Mouse (Mus musculus) heart, embryonic 12.5 days (tissue): ENCODE data around the gene Gm45261. TPM values are rescaled to one million over a fixed set of nuclear protein-coding genes. Genes with fewer than 3 reads are reported as not detected.

Source experiments
- ATAC-seq: fragments of 200-750 bp; cut with Nextera tagmentation; 2 replicates; pipeline ENCODE4 v1.8.0; 2017; ENCODE audit warnings: moderate TSS enrichment, moderate library complexity; ENCODE audit not compliant: insufficient number of reproducible peaks, low FRiP score
- H3K27ac ChIP-seq: fragments of 300-500 bp; sonication (generic); 2 replicates; pipeline ENCODE4 v1.5.1; 2016; ENCODE audit warnings: mild to moderate bottlenecking, moderate library complexity; ENCODE audit not compliant: poor library complexity, severe bottlenecking
- H3K27me3 ChIP-seq: fragments of 300-500 bp; sonication (generic); replicated peaks from 2 replicates; pipeline ENCODE4 v1.6.1; 2016; ENCODE audit warnings: mild to moderate bottlenecking, moderate library complexity
- H3K36me3 ChIP-seq: fragments of 300-500 bp; sonication (generic); 2 replicates; pipeline ENCODE4 v1.6.1; 2016; ENCODE audit warnings: mild to moderate bottlenecking, moderate library complexity
- H3K4me1 ChIP-seq: fragments of 300-500 bp; sonication (generic); replicated peaks from 2 replicates; pipeline ENCODE4 v1.6.1; 2016; ENCODE audit warnings: mild to moderate bottlenecking
- H3K4me2 ChIP-seq: fragments of 300-500 bp; sonication (generic); 2 replicates; pipeline ENCODE4 v1.6.1; 2016; ENCODE audit warnings: mild to moderate bottlenecking, moderate library complexity
- H3K4me3 ChIP-seq: fragments of 300-500 bp; sonication (generic); 2 replicates; pipeline ENCODE4 v1.5.1; 2016; ENCODE audit warnings: mild to moderate bottlenecking
- H3K9ac ChIP-seq: fragments of 300-500 bp; sonication (generic); 2 replicates; pipeline ENCODE4 v1.6.1; 2016; ENCODE audit warnings: mild to moderate bottlenecking, moderate library complexity
- H3K9me3 ChIP-seq: fragments of 300-500 bp; sonication (generic); replicated peaks from 2 replicates; pipeline ENCODE4 v1.6.1; 2016; ENCODE audit warnings: mild to moderate bottlenecking, moderate library complexity
- WGBS: fragments of 180-500 bp; shearing (Covaris S2); methylation state at CpG from one replicate; pipeline ENCODE4 v1.1.7; 2016; 5-methylcytosine and 5-hydroxymethylcytosine counted together
- polyA plus RNA-seq: library from polyadenylated mRNA; unstranded; fragments of >200 nt; fragmentation: Nextera tagmentation; extraction: Ambion mirVana; gene quantifications from 2 replicates; pipeline ENCODE4 v1.2.1, GENCODE M21; 2016

The Gm45261 gene
- polyA plus RNA-seq = not detected in 2 replicates

- no peaks in the 10 kb centered on the region for H3K9me3 ChIP-seq
- no peak for ATAC-seq
- WGBS = 76% methylated on average over 6 of the region's 6 CpGs
- H3K4me2 ChIP-seq = no peak within 1 kb of the TSS
- no peak within 1 kb of the TSS for H3K27ac ChIP-seq
- no peak within 1 kb of the TSS for H3K4me3 ChIP-seq
- no peak within 1 kb of the TSS for H3K9ac ChIP-seq
- H3K27me3 ChIP-seq = no peaks in the 10 kb centered on the region
- H3K36me3 ChIP-seq = no peaks in the 10 kb centered on the region
- no peaks in the 10 kb centered on the region for H3K4me1 ChIP-seq
Observed at GRCm38 (mm10) chr1:80461348-80461747, at the start of gene Gm45261. Gene Gm45261 (minus strand): TSS chr1:80461448.

DNA sequence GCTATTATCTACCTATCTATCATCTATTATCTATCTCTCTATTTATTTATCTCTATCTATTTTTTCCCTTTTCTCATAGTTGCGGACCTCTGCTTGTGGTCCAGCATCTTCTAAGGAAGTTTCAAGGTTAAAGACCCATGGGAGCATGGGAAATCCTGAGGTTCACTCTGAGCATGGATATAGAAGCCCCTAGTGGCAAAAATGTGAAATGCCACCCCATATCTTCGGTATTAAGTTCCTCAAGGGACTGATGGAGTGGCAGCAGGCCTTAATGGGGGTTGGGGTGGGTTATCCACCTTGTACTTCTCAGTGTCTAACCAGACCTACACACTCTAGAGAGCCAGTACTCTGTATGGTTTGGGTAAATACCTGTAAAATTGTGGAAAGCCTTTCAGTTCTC, 43.5 kb upstream of the Gm45261 start:
- no peaks in the 10 kb centered on the region for H3K4me1 ChIP-seq
- no peak overlapping the region for H3K4me3 ChIP-seq
- no peak overlapping the region for H3K27ac ChIP-seq
- 74% methylated on average over 2 of the region's 2 CpGs for WGBS
- H3K27me3 ChIP-seq = no peaks in the 10 kb centered on the region
- no peak overlapping the region for H3K9ac ChIP-seq
- ATAC-seq = no peak
- H3K9me3 ChIP-seq = no peaks in the 10 kb centered on the region
- H3K4me2 ChIP-seq = no peak overlapping the region
- H3K36me3 ChIP-seq = 0 out of 2 replicates have a peak, but pooled peaks cover 2% of the 10 kb centered on the region

- ATAC-seq = no peak
- H3K4me3 ChIP-seq = no peak overlapping the region
- no peaks in the 10 kb centered on the region for H3K9me3 ChIP-seq
- H3K27ac ChIP-seq = no peak overlapping the region
- WGBS = 77% methylated on average over 4 of the region's 4 CpGs
- no peaks in the 10 kb centered on the region for H3K27me3 ChIP-seq
- 0 out of 2 replicates have a peak, but pooled peaks cover 2% of the 10 kb centered on the region for H3K36me3 ChIP-seq
- H3K4me2 ChIP-seq = no peak overlapping the region
- H3K9ac ChIP-seq = no peak overlapping the region
- H3K4me1 ChIP-seq = no peaks in the 10 kb centered on the region
Observed at GRCm38 (mm10) chr1:80504081-80504480, 42.8 kb upstream of the Gm45261 start.

- ATAC-seq = no peak
- Histone ChIP-seq H3K9me3 (no peaks in the 10 kb centered on the region), H3K4me2 (no peak overlapping the region), H3K9ac (no peak overlapping the region), H3K4me1 (no peaks in the 10 kb centered on the region), H3K4me3 (no peak overlapping the region), H3K36me3 (0 out of 2 replicates have a peak, but pooled peaks cover 2% of the 10 kb centered on the region), H3K27ac (no peak overlapping the region), H3K27me3 (no peaks in the 10 kb centered on the region)
- 78% methylated on average over 9 of the region's 9 CpGs for WGBS
Observed at GRCm38 (mm10) chr1:80502456-80503165, 41.4 kb upstream of the Gm45261 start.

DNA sequence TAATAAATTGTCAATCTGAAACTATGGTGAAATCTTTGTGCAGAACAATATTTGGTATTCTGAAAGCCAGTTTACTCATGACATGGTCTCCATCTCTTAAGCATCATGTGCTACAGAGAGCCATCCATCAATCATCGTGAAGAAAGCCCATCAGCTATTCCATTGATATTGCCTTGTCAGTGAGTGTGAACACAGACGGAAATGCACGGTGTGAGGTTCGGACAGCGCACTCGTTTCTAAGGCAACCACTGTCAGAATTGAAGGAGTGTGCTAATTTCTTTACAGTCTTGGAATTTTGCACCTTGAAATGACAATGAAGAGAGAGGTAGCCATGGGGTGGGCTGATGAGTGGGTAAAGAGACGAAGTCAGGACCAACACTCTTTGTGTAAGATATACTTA, 38.0 kb upstream of the Gm45261 start:
- Histone ChIP-seq H3K4me3 (no peak overlapping the region), H3K27ac (no peak overlapping the region), H3K27me3 (no peaks in the 10 kb centered on the region), H3K4me2 (no peak overlapping the region), H3K9ac (no peak overlapping the region), H3K4me1 (no peaks in the 10 kb centered on the region), H3K9me3 (no peaks in the 10 kb centered on the region), H3K36me3 (no peaks in the 10 kb centered on the region)
- ATAC-seq = no peak
- WGBS = 79% methylated on average over 7 of the region's 7 CpGs

- Histone ChIP-seq H3K27me3 (no peaks in the 10 kb centered on the region), H3K4me1 (no peaks in the 10 kb centered on the region), H3K9me3 (no peaks in the 10 kb centered on the region), H3K27ac (no peak overlapping the region), H3K36me3 (no peaks in the 10 kb centered on the region), H3K4me3 (no peak overlapping the region), H3K9ac (no peak overlapping the region), H3K4me2 (no peak overlapping the region)
- WGBS = 73% methylated on average over 4 of the region's 4 CpGs
- ATAC-seq = no peak
Observed at GRCm38 (mm10) chr1:80496360-80496759, 35.1 kb upstream of the Gm45261 start.

DNA sequence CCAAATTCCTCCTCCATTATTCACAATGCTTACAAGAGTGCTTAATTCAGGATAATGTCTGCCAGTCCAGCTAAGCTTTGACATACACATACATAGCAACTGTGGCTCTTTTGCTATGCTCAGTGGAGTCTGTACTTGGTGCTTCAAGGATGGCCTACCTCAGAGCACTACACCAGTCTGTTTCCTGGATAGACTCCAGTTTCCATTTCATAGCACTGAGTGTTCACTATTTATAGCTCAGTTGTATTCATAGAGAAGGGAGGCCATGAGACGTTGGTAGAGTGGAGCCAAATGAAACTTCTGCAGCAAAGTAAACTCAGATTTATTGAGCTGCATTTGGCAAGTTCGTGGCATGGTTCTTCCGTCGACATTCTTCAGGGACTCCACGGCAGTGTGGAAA, 22.2 kb upstream of the Gm45261 start:
- Histone ChIP-seq H3K4me3 (no peak overlapping the region), H3K36me3 (no peaks in the 10 kb centered on the region), H3K9ac (no peak overlapping the region), H3K27me3 (no peaks in the 10 kb centered on the region), H3K4me1 (0 out of 2 replicates have a peak, but pooled peaks cover 3% of the 10 kb centered on the region), H3K9me3 (no peaks in the 10 kb centered on the region), H3K27ac (no peak overlapping the region), H3K4me2 (no peak overlapping the region)
- no peak for ATAC-seq
- WGBS = 68% methylated on average over 5 of the region's 5 CpGs

GRCm38 (mm10) chr1:80474942-80475341, 13.7 kb upstream of the Gm45261 start:
- ATAC-seq = no peak
- 49% methylated on average over 1 of the region's 1 CpGs for WGBS
- Histone ChIP-seq H3K27ac (no peak overlapping the region), H3K36me3 (no peaks in the 10 kb centered on the region), H3K27me3 (no peaks in the 10 kb centered on the region), H3K9me3 (no peaks in the 10 kb centered on the region), H3K9ac (no peak overlapping the region), H3K4me2 (no peak overlapping the region), H3K4me1 (no peaks in the 10 kb centered on the region), H3K4me3 (no peak overlapping the region)

DNA sequence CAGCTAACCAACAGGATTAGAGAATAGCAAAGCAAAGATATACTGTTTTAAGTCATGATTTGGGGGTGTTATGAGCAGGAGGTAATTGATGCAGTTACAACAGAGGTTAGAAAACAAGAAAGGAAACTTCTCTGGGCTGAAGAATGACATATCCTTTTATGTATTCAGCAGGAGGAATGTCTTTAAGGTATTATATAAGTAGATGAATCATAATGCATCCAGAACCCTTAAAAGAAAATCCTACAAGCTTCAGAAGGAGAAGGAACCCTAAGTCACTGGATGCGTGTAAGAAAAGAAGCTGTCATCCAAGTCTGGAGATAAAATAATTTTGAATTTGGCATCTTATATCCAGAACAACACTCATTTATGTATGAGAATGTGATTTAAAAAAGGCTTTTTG, 11.1 kb upstream of the Gm45261 start:
- 97% methylated on average over 1 of the region's 1 CpGs for WGBS
- Histone ChIP-seq H3K27me3 (no peaks in the 10 kb centered on the region), H3K27ac (no peak overlapping the region), H3K4me3 (no peak overlapping the region), H3K4me1 (no peaks in the 10 kb centered on the region), H3K36me3 (no peaks in the 10 kb centered on the region), H3K9ac (no peak overlapping the region), H3K9me3 (no peaks in the 10 kb centered on the region), H3K4me2 (no peak overlapping the region)
- no peak for ATAC-seq

GRCm38 (mm10) chr1:80459923-80460322, 1.3 kb downstream of the Gm45261 start:
- Histone ChIP-seq H3K36me3 (no peaks in the 10 kb centered on the region), H3K27ac (no peak overlapping the region), H3K9ac (no peak overlapping the region), H3K9me3 (no peaks in the 10 kb centered on the region), H3K27me3 (no peaks in the 10 kb centered on the region), H3K4me2 (no peak overlapping the region), H3K4me1 (no peaks in the 10 kb centered on the region), H3K4me3 (no peak overlapping the region)
- 77% methylated on average over 1 of the region's 1 CpGs for WGBS
- ATAC-seq = no peak

GRCm38 (mm10) chr1:80459477-80459876, 1.8 kb downstream of the Gm45261 start:
- Histone ChIP-seq H3K27ac (no peak overlapping the region), H3K27me3 (no peaks in the 10 kb centered on the region), H3K9ac (no peak overlapping the region), H3K36me3 (no peaks in the 10 kb centered on the region), H3K4me3 (no peak overlapping the region), H3K4me2 (no peak overlapping the region), H3K9me3 (no peaks in the 10 kb centered on the region), H3K4me1 (no peaks in the 10 kb centered on the region)
- ATAC-seq = no peak

DNA sequence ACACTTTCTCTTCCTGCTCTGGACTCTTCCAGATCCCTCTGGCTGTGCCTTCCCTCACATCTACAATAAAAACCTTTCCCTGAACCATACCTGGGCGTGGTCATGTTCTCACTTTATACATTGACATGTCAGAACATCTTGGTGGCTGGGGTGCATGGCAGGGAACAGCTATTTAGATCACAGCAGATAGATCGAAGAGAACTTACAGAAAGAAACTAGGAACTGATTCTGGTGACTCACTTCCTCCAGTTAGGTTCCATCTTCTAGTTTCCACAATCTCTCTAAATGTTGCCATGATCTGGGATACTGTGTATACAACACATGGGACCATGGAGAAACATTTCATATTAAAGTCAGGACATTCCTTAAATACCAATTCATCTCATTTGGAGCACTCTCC, 7.3 kb downstream of the Gm45261 start:
- ATAC-seq = no peak
- no peak overlapping the region for H3K4me2 ChIP-seq
- no peaks in the 10 kb centered on the region for H3K27me3 ChIP-seq
- H3K27ac ChIP-seq = no peak overlapping the region
- no peaks in the 10 kb centered on the region for H3K9me3 ChIP-seq
- no peaks in the 10 kb centered on the region for H3K36me3 ChIP-seq
- WGBS = 72% methylated on average over 2 of the region's 2 CpGs
- no peak overlapping the region for H3K4me3 ChIP-seq
- H3K4me1 ChIP-seq = no peaks in the 10 kb centered on the region
- H3K9ac ChIP-seq = no peak overlapping the region
